Mouse (Mus musculus) heart, postnatal 14 days (tissue): ENCODE data around the gene Ttc3. TPM values are rescaled to one million over a fixed set of nuclear protein-coding genes. Genes with fewer than 3 reads are reported as not detected.
"Not testable (repeated sequence)": the region's sequence is repeated elsewhere in the genome, so short reads cannot be mapped to it uniquely, and the experiment has no call there.

ENCODE experiments used
- DNase-seq, 2 experiments: peaks; one replicate each; pipeline ENCODE4 v3.0.0; 2021 to 2022
- intact Hi-C: fragments of 180-260 bp; cut with DNase I; formaldehyde crosslinking; loops from one replicate; pipeline ENCODE4 v1.15.1; 2025
- total RNA-seq, 2 experiments: library from RNA; stranded (reverse); gene quantifications; 2 replicates each; pipeline ENCODE4 v1.2.3; 2021

The Ttc3 gene
- total RNA-seq, 2 experiments from 2014 or later, result 78.3 to 88.3 TPM

DNA sequence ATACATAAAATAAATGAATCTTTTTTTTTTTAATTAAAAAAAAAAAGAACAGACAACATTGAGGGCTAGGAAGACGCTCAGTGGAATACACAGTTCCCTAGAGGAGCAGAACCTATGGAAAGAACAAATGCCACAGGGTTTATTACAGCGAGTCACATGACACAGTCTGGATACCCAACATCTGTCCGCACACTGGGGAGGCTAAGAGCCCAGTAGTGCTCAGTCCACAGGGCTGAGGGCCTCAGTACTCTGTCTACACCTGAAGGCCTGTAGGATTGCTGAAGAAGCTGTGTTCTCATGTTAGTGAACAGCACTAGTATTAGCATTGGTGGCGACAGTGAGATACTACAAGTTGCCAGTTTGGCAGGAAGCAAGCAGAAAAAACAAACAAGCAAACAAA is 42.3 kb downstream of the Ttc3 start:
- DNase-seq, result no peak
- intact Hi-C loops, result no loop called here

DNA sequence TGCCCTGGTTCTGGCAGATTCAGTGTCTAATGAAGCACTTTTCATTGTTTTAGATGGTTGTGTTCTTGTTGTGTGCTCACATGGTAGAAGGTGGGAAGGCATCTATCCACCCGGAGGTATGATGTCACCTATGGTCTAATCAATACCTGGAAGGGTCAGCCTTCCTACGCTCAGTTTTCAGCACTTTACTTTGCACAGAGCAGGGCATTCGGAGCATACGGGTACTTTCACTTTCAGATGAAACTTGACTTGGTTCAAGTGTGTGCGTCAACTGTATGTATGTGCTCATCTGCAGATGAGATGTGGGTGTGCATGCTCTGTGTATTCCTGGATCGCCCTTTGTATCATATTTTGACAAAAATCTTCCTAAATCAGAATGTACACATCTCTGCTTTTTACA is 43.7 kb downstream of the Ttc3 start:
- intact Hi-C loops, result no loop called here
- no peak for DNase-seq

DNA sequence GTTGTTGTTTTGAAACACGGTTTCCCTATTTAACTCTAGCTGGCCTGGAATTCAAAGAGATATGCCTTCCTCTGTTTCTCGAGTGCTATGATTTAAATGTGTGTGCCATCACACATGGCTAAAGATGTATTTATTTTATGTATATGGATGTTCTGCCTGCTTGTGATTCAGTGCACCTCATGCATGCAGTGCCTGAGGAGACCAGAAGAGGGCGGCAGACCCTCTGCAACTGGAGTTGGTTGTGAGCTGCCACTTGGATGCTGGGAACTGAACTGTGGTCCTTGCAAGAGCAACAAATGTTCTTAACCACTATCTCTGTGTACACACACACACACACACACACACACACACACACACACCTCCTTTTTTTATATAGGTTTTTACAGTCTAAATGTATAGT is 50.1 kb downstream of the Ttc3 start:
- intact Hi-C loops, result no loop called here
- no peak for DNase-seq

DNA sequence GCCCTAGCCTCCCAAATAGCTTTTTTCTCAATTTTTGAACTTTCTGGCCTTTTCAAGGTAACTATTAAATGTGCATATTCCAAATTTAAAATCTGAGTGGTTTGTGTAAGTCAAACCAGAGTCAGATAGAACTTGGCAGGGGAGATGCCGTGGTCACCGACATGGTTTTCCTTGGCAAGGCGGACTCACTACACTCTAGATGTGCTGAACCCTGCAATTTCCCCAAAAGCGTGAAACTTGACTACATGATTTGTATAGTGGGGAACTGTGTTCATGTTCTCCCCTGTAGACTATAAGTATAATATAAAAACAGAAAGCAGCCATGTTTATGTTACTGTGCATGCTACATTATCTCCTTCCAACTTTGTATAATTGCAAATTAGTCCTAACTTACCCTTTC is 58.5 kb downstream of the Ttc3 start:
- intact Hi-C loops, result no loop called here
- DNase-seq, result no peak

DNA sequence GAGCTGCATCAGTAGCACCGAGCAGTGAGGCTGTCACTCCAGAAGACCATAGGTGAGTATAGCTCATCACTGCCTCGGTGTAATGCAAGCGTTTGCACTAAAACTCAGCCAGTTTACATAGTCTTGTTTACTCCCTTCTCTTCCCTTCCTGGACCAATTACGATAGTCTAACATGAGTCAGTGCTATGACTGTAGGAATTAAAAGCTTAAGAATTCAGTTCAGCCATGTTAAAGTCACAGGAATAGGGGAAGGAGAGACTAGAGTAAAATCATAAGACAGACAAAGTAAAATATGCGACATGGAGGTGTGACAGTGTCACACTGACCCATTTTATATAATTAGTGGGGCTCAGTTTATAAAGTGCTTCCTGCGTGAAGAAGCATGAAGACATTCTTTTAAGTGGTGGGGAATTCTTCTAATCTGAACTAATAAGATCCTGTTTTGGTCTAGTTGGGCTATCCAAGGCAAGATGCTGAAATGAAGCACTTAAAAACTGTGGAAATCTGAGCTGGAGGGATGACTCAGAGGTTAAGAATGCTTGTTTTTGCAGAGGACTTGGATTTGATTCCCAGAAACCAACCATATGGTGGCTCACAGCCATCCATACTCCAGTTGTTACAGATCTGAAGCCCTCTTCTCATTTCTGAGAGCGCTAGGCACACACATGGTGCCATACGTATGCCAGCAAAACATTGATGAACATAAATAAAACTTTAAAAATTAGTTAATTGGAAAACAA is 65.2 kb downstream of the Ttc3 start:
- DNase-seq, result peak in 1 of 2 experiments; percentile 5
- intact Hi-C loops, result no loop called here

DNA sequence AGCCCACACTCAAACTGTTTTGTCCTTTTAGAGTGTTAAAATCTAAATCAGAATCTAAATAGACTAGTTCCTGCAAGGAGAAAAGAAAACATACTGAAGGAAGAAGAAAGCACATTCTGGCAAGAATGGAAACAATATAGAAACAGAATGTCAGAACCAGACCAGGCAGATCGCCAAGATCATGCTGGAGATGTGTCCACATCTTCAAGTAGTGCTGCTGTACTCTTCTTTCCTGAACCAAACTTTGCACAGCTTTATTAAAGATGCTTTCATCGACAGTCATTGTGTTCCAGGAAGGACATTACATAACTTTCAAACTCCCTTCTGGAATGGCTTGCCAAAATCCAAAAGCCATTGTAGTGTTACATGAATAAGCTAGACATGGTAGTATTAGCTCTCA is 66.4 kb downstream of the Ttc3 start:
- intact Hi-C loops, result no loop called here
- no peak for DNase-seq

DNA sequence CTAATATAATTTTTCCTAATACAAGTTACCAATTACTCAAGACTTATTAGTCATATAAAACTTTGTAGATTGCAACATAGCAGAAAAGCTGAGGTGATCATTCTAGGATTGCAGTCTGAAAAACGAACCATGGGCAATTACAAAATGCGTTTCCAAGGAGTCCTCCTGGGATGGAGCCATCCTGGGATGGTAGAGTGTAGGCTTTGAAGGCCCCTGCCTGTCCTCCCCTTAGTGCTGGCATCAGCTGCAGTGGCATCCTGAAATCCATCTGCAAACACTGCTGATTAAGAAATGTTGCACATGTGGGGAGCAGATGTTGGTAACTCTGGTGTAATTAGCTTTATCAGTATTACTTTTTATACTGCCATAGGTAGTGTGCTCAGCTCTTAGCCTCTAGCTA is 70.9 kb downstream of the Ttc3 start:
- DNase-seq, result no peak
- intact Hi-C loops, result no loop called here

DNA sequence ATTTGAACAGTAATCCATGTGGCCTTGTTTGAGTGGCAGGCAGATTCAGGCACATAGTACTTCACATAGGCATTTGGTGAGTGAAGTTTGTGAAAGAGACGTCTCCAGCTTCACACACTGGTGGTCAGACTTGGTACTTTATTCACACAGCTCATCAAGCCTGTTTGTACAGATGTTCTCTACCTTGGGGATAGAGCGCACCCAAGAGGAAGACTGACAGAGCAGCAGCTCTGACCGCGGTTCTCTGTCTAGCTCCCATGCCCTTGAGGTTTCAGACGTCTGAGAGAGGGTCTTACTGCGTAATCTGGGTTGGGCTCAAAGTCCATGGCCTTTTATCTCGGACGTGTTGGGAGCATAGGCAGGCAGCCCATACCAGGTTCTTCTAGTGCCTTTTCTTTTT is 78.7 kb downstream of the Ttc3 start:
- DNase-seq, result no peak
- intact Hi-C loops, result no loop called here

DNA sequence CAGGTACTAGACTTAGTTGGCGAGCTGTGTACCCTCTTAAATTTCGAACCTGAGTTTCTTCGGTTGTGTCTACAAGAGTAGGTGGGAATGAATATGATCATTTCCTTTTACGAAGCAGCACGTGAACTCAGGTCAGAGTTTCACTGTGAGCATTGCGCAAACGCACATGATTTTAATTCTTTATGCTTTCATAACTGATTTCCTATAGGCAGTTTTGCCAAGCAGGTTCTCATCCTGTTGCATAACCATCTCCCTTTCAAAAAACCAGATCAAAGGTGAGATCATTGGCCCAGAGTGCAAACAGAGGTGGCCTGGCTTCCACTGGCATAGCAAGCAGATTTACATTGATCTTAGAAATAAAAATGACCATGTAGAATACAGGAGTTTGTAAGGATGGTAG is 79.2 kb downstream of the Ttc3 start:
- intact Hi-C loops, result no loop called here
- no peak for DNase-seq

DNA sequence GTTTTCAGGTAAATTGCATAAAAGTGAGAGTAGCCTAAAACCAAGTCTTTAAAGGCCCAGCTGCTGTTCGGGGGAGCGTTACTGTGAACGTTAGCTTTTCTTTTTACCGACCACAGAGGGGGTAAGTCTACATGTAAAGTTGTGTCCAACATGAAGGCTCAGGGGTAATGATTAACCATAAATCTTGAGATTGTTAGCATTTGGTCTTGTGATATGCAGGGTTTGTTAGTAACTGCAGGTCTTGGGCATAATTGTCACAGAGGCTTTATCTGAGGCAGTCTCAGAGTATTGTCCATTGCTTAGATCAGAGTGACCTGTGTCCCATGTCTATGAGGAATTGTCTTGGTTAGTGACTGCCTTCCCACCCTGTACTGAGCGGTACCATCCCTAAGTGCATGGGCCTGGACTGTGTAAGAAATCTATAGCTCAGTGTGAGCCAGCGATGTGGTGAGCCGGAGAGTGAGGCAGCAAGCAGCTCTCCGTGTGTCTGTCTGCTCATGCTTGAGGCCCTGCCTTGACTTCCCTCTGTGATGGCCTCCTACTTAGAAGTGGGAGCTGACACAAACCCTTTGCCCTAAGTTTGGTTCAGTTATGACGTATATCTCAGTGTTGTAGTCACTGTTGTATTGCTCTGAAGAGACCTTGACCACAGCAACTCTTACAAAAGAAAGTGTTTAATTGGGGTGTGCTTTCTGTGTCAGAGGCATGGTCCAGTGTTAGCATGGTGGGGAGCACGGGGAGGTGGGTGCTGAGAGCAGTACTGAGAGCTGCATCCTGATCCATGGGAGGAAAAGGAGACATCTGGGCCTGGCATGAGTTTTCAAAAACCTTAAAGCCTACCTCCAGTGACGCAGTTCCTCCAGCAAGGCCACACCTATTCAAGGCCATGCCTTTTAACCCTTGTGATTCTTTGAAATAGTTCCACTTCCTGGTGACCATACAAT is 81.4 kb downstream of the Ttc3 start:
- intact Hi-C loops, result no loop called here
- no peak for DNase-seq

DNA sequence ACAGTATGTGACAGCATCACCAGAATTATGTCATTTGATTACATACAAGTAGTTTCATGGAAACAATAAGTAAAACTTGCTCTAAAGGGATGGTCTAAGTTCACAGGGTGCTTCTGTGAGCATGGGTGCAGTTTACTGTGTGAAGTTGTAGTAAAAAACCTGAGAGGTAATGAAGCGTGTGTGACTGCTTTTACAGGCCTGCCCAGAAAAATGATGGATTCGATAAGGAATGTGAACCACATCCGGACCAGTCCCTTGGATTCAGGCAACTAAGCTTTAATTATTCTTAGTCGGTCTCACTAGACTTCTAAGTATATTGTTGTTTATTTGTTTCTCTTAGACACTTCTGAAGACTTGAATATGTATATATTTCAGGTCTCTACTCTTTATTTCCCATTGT is 82.3 kb downstream of the Ttc3 start:
- intact Hi-C loops, result no loop called here
- no peak for DNase-seq

DNA sequence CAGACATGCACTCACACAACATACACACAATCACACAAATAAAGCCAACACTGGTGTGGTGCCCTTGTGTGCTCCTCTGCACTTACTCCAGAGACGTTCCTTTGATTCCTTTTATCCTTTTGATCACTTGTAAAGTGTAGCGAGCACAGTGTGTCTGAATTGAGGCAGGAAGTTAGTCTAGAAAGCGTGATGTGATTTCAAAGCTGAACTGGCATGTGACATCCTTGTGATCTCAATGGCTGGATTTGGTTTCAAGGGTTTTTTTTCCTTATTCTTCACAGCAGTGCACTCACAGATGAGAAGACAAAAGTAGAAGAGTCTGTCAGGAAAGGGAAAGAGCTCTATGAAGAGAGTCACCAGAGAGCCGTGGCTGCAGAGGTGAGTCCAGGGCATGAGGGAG is 83.7 kb downstream of the Ttc3 start:
- DNase-seq, result no peak
- intact Hi-C loops, result no loop called here

DNA sequence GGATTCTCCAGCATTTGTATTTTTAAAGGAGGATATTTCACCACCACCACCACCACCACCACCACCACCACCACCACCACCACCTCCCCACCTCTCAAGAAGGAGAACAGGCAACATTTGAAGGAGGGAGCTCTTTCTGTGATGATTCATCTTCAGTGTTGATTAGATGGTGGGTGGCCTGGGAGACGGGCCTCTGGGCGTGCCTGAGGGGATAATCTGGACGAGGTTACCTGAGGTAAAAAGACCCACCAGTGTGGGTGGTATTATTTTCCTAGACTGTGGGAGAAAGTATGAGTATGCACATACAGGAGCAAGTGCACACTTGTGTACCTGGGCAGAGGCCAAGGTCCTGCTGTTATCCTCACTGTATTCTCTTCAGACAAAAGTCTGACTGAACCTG is 93.6 kb downstream of the Ttc3 start:
- no peak for DNase-seq
- intact Hi-C loops, result no loop called here

DNA sequence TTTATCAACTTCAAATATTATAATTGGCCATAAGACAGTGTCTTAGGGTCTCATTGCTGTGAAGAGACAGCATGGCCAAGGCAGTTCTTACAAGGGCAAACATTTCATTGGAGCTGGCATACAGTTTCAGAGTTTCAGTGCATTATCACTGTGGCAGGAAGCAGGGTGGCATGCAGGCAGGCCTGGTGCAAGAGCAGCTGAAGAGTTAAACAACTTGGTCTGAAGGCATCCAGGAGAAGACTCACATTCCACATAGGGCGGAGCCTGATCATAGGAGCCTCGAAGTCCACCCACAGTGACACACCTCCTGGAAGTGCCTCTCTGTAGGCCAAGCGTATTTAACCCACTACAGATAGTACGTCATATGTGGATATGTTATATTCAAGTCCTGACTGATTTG is 95.5 kb downstream of the Ttc3 start:
- intact Hi-C loops, result no loop called here
- no peak for DNase-seq

DNA sequence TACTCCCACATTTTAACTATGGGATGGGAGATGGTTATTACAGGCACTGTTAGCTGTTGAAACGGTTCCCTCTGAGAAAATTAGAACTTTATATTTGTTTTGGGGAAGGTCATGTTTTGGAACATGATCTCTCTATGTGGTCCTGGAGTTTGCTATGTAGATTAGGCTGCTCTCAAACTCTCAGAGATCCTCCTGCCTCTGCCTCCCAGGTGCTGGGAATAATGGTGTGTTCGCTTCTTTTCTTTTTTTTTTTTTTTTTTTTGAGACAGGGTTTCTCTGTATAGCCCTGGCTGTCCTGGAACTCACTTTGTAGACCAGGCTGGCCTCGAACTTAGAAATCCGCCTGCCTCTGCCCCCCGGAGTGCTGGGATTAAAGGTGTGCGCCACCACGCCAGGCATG is 95.9 kb downstream of the Ttc3 start:
- intact Hi-C loops, result not testable (repeated sequence)

DNA sequence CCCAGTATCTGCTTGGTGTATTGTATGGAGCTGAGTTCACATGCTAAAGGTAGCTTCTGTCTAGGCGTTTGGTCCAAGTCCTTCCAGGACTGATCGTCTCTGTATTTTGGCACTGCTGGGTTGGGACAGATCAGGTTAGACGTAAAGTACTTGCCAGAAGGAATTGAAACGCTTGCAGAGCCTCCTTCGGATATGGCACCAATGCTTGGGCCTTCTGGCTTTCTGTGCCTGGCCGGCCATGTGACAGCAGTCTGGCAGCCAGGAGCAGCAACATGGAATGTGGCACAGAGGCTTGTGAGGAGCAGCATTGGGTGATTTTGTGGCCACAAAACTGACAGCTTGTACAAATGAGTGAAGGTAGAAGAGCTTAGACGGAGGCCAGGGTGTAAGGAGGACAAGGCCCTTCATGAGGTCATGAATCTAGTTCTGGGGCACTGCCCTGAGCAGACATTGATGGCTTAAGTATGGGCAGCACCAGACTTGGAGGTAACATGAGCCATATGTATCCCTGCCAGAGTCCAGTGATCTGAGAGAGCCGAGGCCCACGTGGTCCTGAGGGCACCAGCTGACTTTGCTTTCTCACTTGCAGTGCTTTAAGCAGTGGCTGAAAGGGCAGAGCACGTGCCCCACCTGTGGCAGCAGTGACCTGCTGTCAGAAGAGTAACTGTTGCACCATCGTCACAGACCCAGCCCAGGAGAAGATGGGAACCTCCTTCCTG is 97.1 kb downstream of the Ttc3 start:
- DNase-seq, result peak; percentile 35 to 50
- intact Hi-C loops, result no loop called here

More for the DNA sequence above, 95.9 kb downstream of the Ttc3 start:
- not testable (repeated sequence) for DNase-seq

DNA sequence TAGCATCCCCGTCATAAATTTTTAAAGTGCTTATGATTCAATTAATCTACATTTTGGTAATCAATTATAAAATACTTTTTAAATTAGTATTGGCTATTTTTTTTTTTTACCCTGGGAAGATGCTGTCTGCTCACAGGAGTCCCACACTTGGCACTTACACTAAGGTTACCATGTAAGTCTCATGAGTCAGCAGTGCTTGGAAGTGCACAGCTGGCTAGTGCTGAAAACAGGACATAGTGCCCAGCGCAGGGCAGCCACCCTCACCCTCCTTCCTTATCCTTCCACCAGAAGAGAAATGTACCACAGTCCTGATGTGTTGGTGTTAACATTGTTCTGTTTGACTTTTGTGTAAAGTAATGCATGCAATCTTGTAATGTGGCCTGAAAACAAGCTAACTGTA is 98.0 kb downstream of the Ttc3 start:
- no peak for DNase-seq
- intact Hi-C loops, result no loop called here

DNA sequence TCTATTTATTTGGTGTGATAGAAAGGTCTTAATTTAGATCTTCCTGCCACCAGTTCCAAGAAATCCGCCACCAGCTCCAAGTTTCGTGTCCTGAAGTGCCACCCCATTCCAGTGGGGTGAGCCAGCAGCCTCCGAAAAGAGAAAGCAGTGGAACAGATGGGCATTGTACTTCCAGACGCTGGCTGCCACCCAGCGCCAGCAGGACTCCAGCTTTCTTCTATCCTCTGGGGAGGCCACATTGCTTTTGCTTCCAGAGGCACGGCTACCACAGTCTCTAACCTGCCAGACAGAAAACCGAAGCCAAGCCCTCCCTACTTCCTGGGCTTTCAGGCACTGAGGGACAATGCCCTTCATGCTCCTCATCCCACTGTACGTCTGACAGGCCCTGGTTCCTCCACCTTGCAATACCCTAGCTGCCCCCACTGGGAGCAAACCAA is 102.1 kb downstream of the Ttc3 start:
- DNase-seq, result peak; percentile 64 to 76
- intact Hi-C loops, result loop anchor here (5.0 kb wide), 1 partner anchor 95 kb away; no protein-coding TSS in a partner anchor

DNA sequence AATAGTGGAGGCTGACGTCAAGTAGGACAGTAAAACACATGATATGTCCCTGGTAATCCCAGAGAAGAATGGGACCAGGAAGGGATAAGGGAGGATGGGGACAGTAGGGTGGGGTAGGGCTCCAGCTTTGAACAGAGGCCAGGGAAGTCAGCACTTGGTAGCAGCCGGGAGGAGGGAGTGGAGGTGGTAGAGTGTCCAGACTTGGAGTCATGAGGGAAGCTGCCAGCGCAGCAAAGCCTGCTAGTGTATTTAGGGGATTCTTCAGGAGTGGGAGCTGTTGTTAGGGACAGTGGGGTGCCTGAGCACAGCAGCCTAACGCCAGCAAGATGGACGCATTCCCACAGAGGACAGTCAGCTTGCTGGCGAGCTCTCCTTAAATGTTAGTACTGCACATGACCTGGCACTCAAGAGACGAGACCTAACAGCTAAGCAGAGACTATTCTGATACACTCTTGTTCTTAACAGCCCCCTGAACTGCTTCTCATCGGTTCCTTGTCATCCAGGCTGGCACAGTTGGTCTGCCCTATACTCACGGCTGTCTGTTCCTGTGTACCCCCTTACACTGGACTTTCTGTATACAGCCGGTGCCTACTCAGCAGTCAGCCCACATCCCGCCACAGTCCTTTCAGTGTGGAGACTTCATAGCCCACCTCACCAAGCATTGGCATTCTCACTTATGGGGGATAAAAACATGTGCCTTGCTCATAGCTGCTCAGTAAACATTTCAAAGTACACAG is 102.8 kb downstream of the Ttc3 start:
- intact Hi-C loops, result loop anchor here (5.0 kb wide), 1 partner anchor 94 kb away; no protein-coding TSS in a partner anchor
- DNase-seq, result peak; percentile 40 to 52
